Mouse (Mus musculus) midbrain, embryonic 13.5 days (tissue): ENCODE results near the gene Pafah1b3. TPM values are rescaled to one million over a fixed set of nuclear protein-coding genes. Genes with fewer than 3 reads are reported as not detected.

ENCODE experiments used
- ATAC-seq: fragments of 200-750 bp; cut with Nextera tagmentation; 2 replicates; pipeline ENCODE4 v1.8.0; 2017; ENCODE audit warnings: mild to moderate bottlenecking, moderate TSS enrichment, moderate library complexity
- H3K27ac ChIP-seq: fragments of 300-500 bp; sonication (generic); 2 replicates; pipeline ENCODE4 v1.5.1; 2015; ENCODE audit warnings: inconsistent platforms, mild to moderate bottlenecking, moderate library complexity
- H3K27me3 ChIP-seq: fragments of 300-500 bp; sonication (generic); 2 replicates; pipeline ENCODE4 v1.6.1; 2015; ENCODE audit warnings: mild to moderate bottlenecking, inconsistent platforms
- H3K36me3 ChIP-seq: fragments of 300-500 bp; sonication (generic); 2 replicates; pipeline ENCODE4 v1.6.1; 2015; ENCODE audit warnings: mild to moderate bottlenecking, inconsistent platforms
- H3K4me1 ChIP-seq: fragments of 300-500 bp; sonication (generic); replicated peaks from 2 replicates; pipeline ENCODE4 v1.6.1; 2015; ENCODE audit warnings: inconsistent platforms
- H3K4me2 ChIP-seq: fragments of 300-500 bp; sonication (generic); replicated peaks from 2 replicates; pipeline ENCODE4 v1.6.1; 2015; ENCODE audit warnings: moderate library complexity, mild to moderate bottlenecking, inconsistent platforms
- H3K4me3 ChIP-seq: fragments of 300-500 bp; sonication (generic); replicated peaks from 2 replicates; pipeline ENCODE4 v1.5.1; 2015; ENCODE audit warnings: mild to moderate bottlenecking, inconsistent platforms
- H3K9ac ChIP-seq: fragments of 300-500 bp; sonication (generic); replicated peaks from 2 replicates; pipeline ENCODE4 v1.6.1; 2015; ENCODE audit warnings: mild to moderate bottlenecking, inconsistent platforms
- H3K9me3 ChIP-seq: fragments of 300-500 bp; sonication (generic); 2 replicates; pipeline ENCODE4 v1.6.1; 2016; ENCODE audit warnings: mild to moderate bottlenecking, inconsistent platforms
- WGBS: fragments of 180-500 bp; shearing (Covaris S2); methylation state at CpG from one replicate; pipeline ENCODE4 v1.1.7; 2015; 5-methylcytosine and 5-hydroxymethylcytosine counted together
- polyA plus RNA-seq: library from polyadenylated mRNA; unstranded; fragments of >200 nt; fragmentation: Nextera tagmentation; extraction: Ambion mirVana; gene quantifications from 2 replicates; pipeline ENCODE4 v1.2.1, GENCODE M21; 2015

Gene Pafah1b3
- polyA plus RNA-seq, 1 experiment from 2014 or later: 668 TPM

GRCm38 (mm10) chr7:25278341-25279075 is 19.3 kb downstream of the Pafah1b3 start:
- peak; percentile 57 for ATAC-seq
- peak overlapping the region; percentile 80 for H3K4me2 ChIP-seq
- H3K4me1 ChIP-seq: peaks cover 76% of the 10 kb centered on the region
- peak overlapping the region; percentile 100 for H3K27ac ChIP-seq
- H3K27me3 ChIP-seq: no peaks in the 10 kb centered on the region
- under 1% methylated on average over 57 of the region's 60 CpGs for WGBS
- H3K36me3 ChIP-seq: peaks cover 15% of the 10 kb centered on the region
- H3K4me3 ChIP-seq: peak overlapping the region; percentile 67
- H3K9ac ChIP-seq: peak overlapping the region; percentile 85
- H3K9me3 ChIP-seq: no peaks in the 10 kb centered on the region

- Histone ChIP-seq H3K36me3 (peaks cover 20% of the 10 kb centered on the region), H3K27me3 (no peaks in the 10 kb centered on the region), H3K4me3 (peak overlapping the region; percentile 67), H3K4me2 (peak overlapping the region; percentile 80), H3K9ac (peak overlapping the region; percentile 85), H3K27ac (peak overlapping the region; percentile 100), H3K4me1 (peaks cover 75% of the 10 kb centered on the region), H3K9me3 (no peaks in the 10 kb centered on the region)
- 13% methylated on average over 4 of the region's 4 CpGs for WGBS
- ATAC-seq: no peak
These were observed 19.8 kb downstream of the Pafah1b3 start for GRCm38 (mm10) chr7:25277998-25278340.

DNA sequence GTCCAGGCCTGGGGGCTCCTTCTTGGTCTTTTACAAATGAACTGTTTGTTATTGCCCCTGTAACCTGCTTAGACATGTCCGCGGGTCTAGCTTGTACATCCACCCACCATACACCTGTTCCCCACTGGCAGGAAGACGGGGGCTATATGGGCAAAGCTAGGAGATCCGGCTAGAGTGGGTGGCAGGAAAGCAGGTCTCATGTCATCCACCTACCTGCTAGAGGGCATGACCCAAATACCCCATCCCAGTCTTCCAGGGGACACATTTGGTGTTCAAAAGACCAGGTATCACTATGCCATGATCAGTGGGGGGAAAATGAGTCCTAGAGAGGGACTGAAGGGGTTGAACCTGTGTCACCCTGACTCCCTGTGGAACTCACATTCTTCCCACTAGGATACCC is 20.4 kb downstream of the Pafah1b3 start:
- Histone ChIP-seq H3K36me3 (peaks cover 26% of the 10 kb centered on the region), H3K9ac (peak overlapping the region; percentile 85), H3K4me1 (peaks cover 73% of the 10 kb centered on the region), H3K4me3 (peak overlapping the region; percentile 67), H3K4me2 (peak overlapping the region; percentile 80), H3K27ac (peak overlapping the region; percentile 100), H3K27me3 (no peaks in the 10 kb centered on the region), H3K9me3 (no peaks in the 10 kb centered on the region)
- WGBS: 88% methylated on average over 4 of the region's 4 CpGs
- no peak for ATAC-seq

- no peak overlapping the region for H3K4me3 ChIP-seq
- H3K4me1 ChIP-seq: peaks cover 64% of the 10 kb centered on the region
- ATAC-seq: no peak
- H3K36me3 ChIP-seq: peaks cover 43% of the 10 kb centered on the region
- H3K9me3 ChIP-seq: no peaks in the 10 kb centered on the region
- WGBS: 63% methylated on average over 9 of the region's 9 CpGs
- H3K27me3 ChIP-seq: no peaks in the 10 kb centered on the region
- peak overlapping the region; percentile 42 for H3K9ac ChIP-seq
- H3K27ac ChIP-seq: no peak overlapping the region
- H3K4me2 ChIP-seq: peak overlapping the region; percentile 5; the same call in 1 of the 2 replicates
These were observed 22.1 kb downstream of the Pafah1b3 start for GRCm38 (mm10) chr7:25275555-25276298.

GRCm38 (mm10) chr7:25274996-25275395 is 22.8 kb downstream of the Pafah1b3 start:
- Histone ChIP-seq H3K4me2 (no peak overlapping the region), H3K9ac (peak overlapping the region; percentile 44; the same call in 1 of the 2 replicates)

GRCm38 (mm10) chr7:25274571-25274970 is 23.2 kb downstream of the Pafah1b3 start:
- peaks cover 43% of the 10 kb centered on the region for H3K36me3 ChIP-seq
- H3K27me3 ChIP-seq: no peaks in the 10 kb centered on the region
- no peak overlapping the region for H3K4me3 ChIP-seq
- no peaks in the 10 kb centered on the region for H3K9me3 ChIP-seq
- no peak overlapping the region for H3K4me2 ChIP-seq
- H3K27ac ChIP-seq: no peak overlapping the region
- ATAC-seq: no peak
- H3K4me1 ChIP-seq: peaks cover 64% of the 10 kb centered on the region
- H3K9ac ChIP-seq: peak overlapping the region; percentile 44
- 73% methylated on average over 5 of the region's 5 CpGs for WGBS

More at GRCm38 (mm10) chr7:25274996-25275395, 22.8 kb downstream of the Pafah1b3 start:
- no peaks in the 10 kb centered on the region for H3K27me3 ChIP-seq
- peaks cover 64% of the 10 kb centered on the region for H3K4me1 ChIP-seq
- WGBS: 91% methylated on average over 3 of the region's 3 CpGs
- H3K9me3 ChIP-seq: no peaks in the 10 kb centered on the region
- no peak overlapping the region for H3K4me3 ChIP-seq
- H3K36me3 ChIP-seq: peaks cover 43% of the 10 kb centered on the region
- ATAC-seq: no peak
- no peak overlapping the region for H3K27ac ChIP-seq

- Histone ChIP-seq H3K9me3 (no peaks in the 10 kb centered on the region), H3K9ac (peak overlapping the region; percentile 44), H3K36me3 (peaks cover 43% of the 10 kb centered on the region), H3K4me3 (no peak overlapping the region), H3K4me2 (no peak overlapping the region), H3K27ac (no peak overlapping the region), H3K4me1 (peaks cover 71% of the 10 kb centered on the region), H3K27me3 (no peaks in the 10 kb centered on the region)
- WGBS: 92% methylated on average over 22 of the region's 22 CpGs
- ATAC-seq: no peak
These were observed 24.2 kb downstream of the Pafah1b3 start for GRCm38 (mm10) chr7:25273259-25274241.

GRCm38 (mm10) chr7:25272445-25273258 is 25.1 kb downstream of the Pafah1b3 start:
- Histone ChIP-seq H3K4me2 (no peak overlapping the region), H3K9me3 (no peaks in the 10 kb centered on the region), H3K27ac (no peak overlapping the region), H3K27me3 (no peaks in the 10 kb centered on the region), H3K4me1 (peaks cover 66% of the 10 kb centered on the region), H3K4me3 (no peak overlapping the region), H3K36me3 (peaks cover 43% of the 10 kb centered on the region), H3K9ac (no peak overlapping the region)
- no peak for ATAC-seq
- 91% methylated on average over 38 of the region's 38 CpGs for WGBS

- H3K4me1 ChIP-seq: peaks cover 64% of the 10 kb centered on the region
- ATAC-seq: no peak
These were observed 25.9 kb downstream of the Pafah1b3 start for GRCm38 (mm10) chr7:25271651-25272444.

More at GRCm38 (mm10) chr7:25271651-25272444, 25.9 kb downstream of the Pafah1b3 start:
- Histone ChIP-seq H3K27ac (no peak overlapping the region), H3K4me3 (no peak overlapping the region), H3K9ac (0 out of 2 replicates have a peak overlapping the region, but pooled peaks have one; percentile 36), H3K36me3 (peaks cover 43% of the 10 kb centered on the region), H3K27me3 (no peaks in the 10 kb centered on the region), H3K4me2 (no peak overlapping the region), H3K9me3 (no peaks in the 10 kb centered on the region)
- 86% methylated on average over 30 of the region's 30 CpGs for WGBS
